Mouse (Mus musculus) lung, postnatal 0 days (tissue): Measurements from ENCODE around the gene Slc35e3.

Source experiments
- CTCF ChIP-seq: IDR thresholded peaks from 2 replicates; pipeline ENCODE4 v1.5.1; 2016; ENCODE audit warnings: antibody characterized with exemption, mild to moderate bottlenecking
- EP300 ChIP-seq: IDR thresholded peaks from 2 replicates; pipeline ENCODE4 v1.6.1; 2016; ENCODE audit warnings: antibody characterized with exemption, mild to moderate bottlenecking, control low read depth

- no peak for TF ChIP-seq CTCF
- TF ChIP-seq EP300, result no peak
Measured at GRCm38 (mm10) chr10:117774817-117775120, 28.6 kb upstream of the Slc35e3 start.
